Mouse (Mus musculus) adrenal gland, adult 18-20 months (tissue): ENCODE measurements at regions not wholly inside any gene's neighbourhood (a gene's known extent, or its start where the extent isn't known, plus 50 kb on each side); places are given as distances from the start of the nearest gene placed in this dataset.

Experiments
- DNase-seq, 2 experiments: peaks; one replicate each; pipeline ENCODE4 v3.0.0; 2021 to 2022; ENCODE audit warnings: low spot score in 2 of 2

DNA sequence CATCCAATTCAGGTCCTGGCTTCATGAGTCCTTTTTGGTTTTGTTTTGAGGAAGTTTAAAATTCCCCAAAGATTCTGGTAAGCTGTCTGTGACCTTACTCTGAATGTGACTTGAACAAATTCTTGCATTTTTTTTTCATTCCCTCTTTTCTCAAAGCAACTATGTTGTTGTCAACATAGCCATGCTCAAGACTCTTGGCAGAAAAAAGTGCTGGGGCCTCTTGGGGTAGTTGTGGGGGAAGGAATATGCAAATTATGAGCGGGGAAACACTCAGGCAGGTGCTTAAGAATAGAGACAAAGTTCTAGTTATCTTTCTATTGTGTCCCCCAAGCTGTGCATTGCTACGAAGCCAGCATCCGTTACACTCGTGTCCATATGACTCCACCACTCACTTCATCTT, 99.2 kb downstream of the Hs3st3b1 start:
- DNase-seq = no peak

DNA sequence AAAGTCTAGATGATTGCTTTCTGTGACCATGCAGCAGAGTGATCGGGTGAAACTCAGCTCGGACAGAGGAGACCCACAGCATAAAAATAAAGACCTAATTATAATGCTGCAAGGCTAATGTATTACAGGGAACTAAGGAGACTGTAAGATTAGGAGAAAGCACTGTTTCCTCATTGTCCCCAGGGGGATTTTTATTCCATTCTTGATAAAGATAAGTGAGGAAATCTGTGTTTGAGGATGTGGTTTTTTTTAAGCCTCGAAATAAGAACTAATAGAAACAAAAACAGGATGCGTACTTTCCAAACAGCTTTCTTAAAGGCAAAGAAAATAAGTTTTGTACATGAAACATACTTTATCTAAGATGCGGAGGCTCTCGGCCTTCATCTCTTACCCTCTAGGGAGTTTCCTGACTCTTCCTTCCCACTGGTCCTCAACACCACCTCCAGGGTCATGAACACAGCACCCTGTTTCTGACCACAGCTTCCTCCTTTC, 94.8 kb downstream of the Hs3st3b1 start:
- DNase-seq = no peak

DNA sequence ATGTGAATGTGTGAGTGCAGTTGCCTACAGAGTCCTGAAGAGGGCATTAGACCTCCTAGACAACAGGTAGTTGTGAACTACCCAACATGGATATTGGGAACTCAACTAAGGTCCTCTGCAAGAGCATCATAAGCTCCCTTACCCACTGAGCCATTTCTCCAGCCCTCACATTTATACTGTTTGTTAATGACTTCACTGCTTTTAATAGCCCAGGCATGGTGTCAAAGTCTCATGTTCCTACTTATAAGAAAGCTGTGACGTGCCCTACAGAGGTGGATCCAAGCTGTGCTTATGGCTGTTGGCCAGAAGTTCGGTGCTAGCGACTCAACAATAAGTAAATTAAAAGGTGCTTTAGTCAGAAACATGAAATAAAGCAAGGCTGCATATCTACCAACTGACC, 88.6 kb downstream of the Hs3st3b1 start:
- no peak for DNase-seq

DNA sequence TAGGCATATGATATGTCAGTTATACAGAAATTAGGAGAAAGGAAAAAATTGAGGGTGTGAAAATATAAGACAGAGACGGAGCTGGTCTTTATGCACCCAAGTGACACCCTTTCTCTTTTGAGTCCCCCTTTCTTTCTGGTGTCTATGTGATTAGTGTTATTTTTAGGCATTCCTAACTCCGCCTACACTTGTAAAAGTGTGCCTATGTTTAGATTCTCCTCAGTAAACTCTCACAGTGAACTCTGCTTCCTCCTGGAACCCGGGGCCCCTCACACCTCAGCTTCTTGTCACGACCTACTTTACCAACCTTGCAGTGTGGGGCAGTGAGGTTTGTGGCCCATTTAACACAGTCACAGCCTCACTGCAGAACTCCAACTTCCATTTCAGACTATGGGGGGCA, 88.0 kb downstream of the Hs3st3b1 start:
- no peak for DNase-seq

DNA sequence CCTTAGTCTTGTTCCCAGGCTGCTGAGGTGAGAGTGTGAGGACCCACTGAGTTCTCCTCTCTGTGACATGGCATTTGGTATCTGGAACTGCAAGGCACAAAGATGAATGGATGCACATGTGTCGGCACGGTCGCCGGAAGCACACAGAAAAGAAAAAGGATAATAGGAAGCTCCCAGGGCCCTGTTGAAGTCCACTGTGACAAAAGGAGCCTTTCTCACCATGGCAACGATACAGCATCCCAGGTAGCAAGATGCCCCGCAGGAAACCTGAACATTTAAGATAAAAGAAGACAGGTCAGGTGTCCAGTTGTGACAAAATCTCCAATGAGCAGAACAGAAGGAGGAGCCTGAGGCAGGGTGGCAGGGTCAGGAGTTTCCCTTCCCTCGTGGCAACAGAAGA, 87.5 kb downstream of the Hs3st3b1 start:
- no peak for DNase-seq
